Mouse (Mus musculus): ENCODE results near the gene P4ha3. TPM values are rescaled to one million over a fixed set of nuclear protein-coding genes. Genes with fewer than 3 reads are reported as not detected.

Gene P4ha3
- total RNA-seq, 2 experiments from 2014 or later, result 0.20 TPM; not detected in 1

DNA sequence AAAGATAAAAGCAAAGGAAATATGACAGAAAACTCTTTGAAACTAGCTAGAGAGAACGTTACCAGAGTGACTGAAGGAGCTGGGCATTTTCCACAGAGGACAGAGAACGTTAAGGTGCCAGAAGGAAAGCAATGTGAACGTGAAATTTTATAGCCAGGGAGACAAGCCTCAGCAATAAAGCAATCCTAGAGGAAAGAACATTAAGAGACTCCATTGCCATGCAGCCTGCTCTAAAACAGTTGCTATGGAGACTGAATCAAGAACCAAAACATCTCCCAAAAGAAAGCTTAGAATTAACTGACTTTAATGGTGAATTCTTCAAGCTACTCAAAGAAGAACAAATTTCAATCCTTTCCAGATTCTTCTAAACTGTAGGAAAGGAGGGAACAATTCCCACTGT, 2.0 kb upstream of the P4ha3 start:
- intact Hi-C loops (cut with DNase I), result no loop called here
- H3K27ac ChIP-seq, result no peak overlapping the region
- H3K4me3 ChIP-seq, result no peak overlapping the region

DNA sequence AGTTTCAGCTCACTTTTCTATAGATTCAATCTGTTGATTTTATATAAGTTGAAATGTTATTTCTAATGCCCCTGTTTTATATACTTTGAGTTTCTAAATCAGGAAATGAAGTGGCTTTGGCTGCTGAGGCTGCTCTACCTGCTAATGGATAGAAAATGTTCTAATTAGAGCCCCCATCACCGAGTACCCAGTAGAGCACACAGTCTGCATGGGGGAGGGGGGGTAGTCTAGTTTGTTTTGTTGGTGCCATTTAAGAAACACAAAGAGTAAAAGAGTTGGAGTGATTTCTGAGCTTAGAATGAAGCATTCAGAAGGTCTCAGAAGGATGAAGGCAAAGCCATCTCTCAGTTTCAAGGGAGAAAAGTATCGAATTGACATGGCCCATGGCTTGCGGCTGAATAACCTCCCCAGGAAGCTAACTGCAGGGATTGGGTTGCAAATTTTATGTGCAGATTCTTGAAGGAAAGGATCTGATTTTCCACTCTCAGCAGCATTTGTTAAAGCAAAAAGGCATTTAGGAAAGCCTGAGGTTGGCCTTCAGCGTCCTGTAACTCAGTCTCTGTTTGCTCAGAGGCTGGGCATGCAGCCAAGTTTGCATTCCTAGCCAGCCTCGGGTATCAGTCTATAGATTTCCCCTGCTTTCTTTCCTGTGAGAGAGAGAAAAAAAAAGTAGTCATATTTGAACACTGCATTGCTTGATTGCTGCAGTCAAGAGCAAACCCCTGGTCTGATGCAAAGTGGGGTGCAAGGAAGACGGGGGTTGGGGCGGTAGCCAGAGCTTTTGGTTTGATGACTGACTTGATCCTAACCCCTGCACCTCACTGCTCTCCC, 2.6 kb downstream of the P4ha3 start:
- H3K4me3 ChIP-seq, result peak overlapping the region; percentile 56
- intact Hi-C loops (cut with DNase I), result no loop called here
- TF ChIP-seq CTCF (IDR thresholded peaks at IDR 0.05), result no peak
- no peak overlapping the region for H3K27ac ChIP-seq
- DNase-seq, result peak; percentile 58

More for the DNA sequence above, 2.0 kb upstream of the P4ha3 start:
- no peak for DNase-seq
- no peak for TF ChIP-seq CTCF (IDR thresholded peaks at IDR 0.05)

DNA sequence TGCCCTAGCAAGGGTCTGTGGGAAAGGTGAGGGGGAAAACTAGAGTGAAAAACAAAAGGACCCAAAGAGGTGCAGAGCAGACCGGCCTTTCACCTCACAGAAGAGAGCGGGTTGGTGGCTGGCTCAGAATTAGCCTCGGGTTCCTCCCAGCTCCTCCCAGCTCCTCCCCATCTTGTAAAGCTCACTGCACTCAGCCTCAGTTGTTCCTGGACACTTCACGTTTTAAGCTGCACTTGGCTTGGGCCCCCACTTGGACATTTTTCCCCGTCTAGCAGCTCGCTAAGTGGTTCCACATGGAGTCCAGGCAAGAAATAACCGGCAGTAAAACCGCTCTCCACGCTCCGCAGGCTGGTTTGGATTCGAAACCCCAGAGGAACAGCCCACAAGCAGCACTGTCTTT, 3.3 kb downstream of the P4ha3 start:
- intact Hi-C loops (cut with DNase I), result no loop called here
- DNase-seq, result peak; percentile 60
- TF ChIP-seq CTCF (IDR thresholded peaks at IDR 0.05), result no peak
- Histone ChIP-seq H3K27ac (no peak overlapping the region), H3K4me3 (peak overlapping the region; percentile 56)

DNA sequence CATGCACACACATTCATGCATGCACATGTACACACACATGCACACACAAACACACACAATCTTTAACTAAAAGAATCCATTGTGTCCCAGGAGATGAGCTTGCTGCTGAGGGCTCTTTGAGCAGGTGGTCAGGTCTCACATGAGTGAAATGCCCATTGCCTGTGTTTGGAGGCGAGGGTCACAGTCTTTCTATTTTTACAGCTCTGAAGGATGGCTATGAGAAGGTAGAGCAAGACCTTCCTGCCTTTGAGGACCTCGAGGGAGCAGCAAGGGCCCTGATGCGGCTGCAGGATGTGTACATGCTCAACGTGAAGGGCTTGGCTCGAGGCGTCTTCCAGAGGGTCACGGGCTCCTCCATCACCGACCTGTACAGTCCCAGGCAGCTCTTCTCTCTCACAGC, 8.2 kb downstream of the P4ha3 start:
- TF ChIP-seq CTCF (IDR thresholded peaks at IDR 0.05), result no peak
- no peak for DNase-seq
- Histone ChIP-seq H3K27ac (no peak overlapping the region), H3K4me3 (no peak overlapping the region)
- intact Hi-C loops (cut with DNase I), result no loop called here

DNA sequence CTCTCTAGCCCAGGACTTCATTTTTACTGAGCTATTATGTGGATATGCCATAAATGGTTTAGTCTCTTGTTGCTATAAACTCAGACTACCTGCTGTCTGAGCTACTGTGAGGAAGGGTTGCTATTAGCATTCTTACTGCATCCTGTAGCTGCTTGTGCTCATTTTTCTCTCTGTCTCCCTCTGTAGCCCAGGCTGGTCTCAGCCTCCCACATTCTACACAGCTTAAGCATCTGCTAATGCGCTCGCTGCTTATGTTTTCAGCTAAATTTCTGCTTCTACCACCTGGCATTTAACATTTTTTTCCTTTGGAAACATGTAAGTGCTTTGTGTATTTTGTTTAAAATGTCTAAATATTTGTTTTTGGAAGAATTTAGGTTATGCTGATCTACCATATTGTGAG, 10.4 kb downstream of the P4ha3 start:
- intact Hi-C loops (cut with DNase I), result no loop called here
- no peak overlapping the region for H3K4me3 ChIP-seq
- no peak for TF ChIP-seq CTCF (IDR thresholded peaks at IDR 0.05)
- H3K27ac ChIP-seq, result no peak overlapping the region
- no peak for DNase-seq

DNA sequence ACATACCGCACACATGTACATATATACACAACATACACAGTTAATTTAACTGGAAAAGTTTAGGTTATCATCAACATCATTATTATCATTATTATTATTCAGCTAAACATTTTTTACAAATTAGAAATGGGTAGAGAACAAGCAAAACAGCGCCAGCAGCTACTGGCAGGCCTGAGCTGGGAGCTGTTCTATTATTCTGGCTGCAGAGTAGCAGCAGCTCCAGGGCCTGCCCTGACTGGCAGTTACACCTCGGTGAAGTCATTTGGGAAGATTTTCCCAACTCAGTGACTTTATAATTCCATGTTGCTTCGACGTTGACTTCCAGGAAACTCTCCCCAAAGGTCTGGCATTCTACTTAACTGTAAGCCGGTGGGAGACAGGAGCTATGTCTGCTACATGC, 11.4 kb downstream of the P4ha3 start:
- Histone ChIP-seq H3K27ac (no peak overlapping the region), H3K4me3 (no peak overlapping the region)
- DNase-seq, result no peak
- no peak for TF ChIP-seq CTCF (IDR thresholded peaks at IDR 0.05)
- intact Hi-C loops (cut with DNase I), result no loop called here

DNA sequence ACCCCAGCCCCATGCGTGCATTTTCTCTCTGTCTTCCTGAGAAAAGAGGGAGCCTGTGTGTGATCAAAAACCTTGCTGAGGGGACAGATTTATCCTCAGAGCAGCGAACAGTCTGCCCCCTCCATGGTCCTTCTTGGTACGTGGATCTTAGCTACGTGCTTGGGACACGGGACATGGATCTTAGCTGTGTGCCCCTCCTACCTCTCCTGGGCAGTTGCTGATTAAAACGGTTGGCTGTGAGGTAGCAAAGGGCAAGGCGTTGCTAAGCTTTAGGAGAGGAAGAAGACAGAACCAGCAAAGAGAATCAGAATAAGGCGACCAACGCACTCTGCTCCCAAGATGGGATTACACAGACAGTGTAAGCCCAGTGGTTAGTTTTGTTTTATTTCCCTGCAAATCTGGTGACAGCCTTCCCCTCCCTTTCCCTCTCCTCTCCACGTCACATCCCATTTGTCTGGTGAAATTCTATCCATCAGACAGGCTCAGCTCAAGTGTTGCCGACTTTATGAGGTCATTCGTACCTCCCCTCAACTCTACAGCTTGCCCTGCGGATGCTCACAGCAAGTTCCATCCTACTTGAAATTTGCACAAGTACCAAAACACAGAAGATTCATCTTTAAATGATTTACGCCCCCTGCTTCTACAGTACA, 13.7 kb downstream of the P4ha3 start:
- no peak for DNase-seq
- Histone ChIP-seq H3K27ac (no peak overlapping the region), H3K4me3 (no peak overlapping the region)
- intact Hi-C loops (cut with DNase I), result no loop called here
- no peak for TF ChIP-seq CTCF (IDR thresholded peaks at IDR 0.05)

DNA sequence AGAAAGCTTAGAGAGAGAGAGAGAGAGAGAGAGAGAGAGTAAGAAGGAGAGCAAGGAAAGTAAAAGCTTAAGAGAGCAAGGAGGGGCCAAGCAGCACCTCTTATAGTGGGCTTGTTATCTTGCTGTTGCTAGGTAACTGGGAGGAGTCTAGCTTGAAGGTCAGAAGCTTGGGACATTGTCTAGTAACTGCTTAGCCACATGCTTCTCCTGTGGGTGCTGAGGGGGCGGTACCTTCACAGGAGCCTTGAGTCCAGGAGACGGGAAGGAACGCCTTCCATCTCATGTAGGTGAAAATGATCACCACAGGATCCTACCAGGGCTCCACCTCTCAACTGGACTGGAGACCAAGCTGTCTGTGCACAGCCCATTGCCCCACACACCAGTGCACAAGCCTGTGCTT, 16.1 kb downstream of the P4ha3 start:
- intact Hi-C loops (cut with DNase I), result no loop called here
- no peak overlapping the region for H3K4me3 ChIP-seq
- H3K27ac ChIP-seq, result no peak overlapping the region
- TF ChIP-seq CTCF (IDR thresholded peaks at IDR 0.05), result no peak
- DNase-seq, result no peak

DNA sequence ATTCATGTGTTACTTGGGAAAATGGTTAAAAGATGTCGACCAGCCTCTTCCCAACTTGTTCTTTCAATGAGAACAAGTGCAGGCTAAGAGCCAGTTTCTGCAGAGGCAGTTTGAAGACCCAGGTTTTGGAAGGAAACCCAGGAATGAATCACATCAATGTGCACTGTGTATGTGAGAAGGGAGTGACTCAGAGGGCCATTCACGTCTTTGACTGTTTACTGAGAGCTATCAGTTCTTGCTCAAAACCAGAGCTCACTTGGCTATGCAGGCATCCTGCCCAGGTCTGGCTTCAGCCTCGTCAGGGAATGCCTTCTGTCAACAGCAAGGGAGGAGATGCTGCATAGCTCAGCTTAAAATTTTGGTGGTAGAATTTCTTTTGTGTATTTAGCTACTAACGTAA, 17.0 kb downstream of the P4ha3 start:
- no peak for TF ChIP-seq CTCF (IDR thresholded peaks at IDR 0.05)
- H3K27ac ChIP-seq, result 0 out of 2 replicates have a peak overlapping the region, but pooled peaks have one; percentile 20
- intact Hi-C loops (cut with DNase I), result no loop called here
- no peak overlapping the region for H3K4me3 ChIP-seq
- peak; percentile 62 for DNase-seq

DNA sequence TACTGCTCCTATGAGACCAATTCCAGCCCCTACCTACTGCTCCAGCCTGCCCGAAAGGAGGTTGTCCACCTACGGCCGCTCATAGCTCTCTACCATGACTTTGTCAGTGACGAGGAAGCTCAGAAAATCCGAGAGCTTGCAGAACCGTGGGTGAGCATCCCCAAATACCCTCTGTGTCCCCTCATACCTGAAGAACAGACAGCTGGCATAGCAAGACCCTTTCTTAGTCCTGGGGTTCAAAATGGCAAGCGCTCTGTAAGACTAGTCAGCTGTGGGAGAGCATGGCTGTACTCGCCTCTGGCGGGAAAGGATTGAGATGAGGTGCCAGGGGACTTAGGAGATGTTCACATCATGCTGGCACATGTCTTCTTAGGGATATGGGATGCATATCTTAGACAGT, 20.6 kb downstream of the P4ha3 start:
- intact Hi-C loops (cut with DNase I), result no loop called here
- TF ChIP-seq CTCF (IDR thresholded peaks at IDR 0.05), result no peak
- Histone ChIP-seq H3K27ac (no peak overlapping the region), H3K4me3 (no peak overlapping the region)
- DNase-seq, result no peak

DNA sequence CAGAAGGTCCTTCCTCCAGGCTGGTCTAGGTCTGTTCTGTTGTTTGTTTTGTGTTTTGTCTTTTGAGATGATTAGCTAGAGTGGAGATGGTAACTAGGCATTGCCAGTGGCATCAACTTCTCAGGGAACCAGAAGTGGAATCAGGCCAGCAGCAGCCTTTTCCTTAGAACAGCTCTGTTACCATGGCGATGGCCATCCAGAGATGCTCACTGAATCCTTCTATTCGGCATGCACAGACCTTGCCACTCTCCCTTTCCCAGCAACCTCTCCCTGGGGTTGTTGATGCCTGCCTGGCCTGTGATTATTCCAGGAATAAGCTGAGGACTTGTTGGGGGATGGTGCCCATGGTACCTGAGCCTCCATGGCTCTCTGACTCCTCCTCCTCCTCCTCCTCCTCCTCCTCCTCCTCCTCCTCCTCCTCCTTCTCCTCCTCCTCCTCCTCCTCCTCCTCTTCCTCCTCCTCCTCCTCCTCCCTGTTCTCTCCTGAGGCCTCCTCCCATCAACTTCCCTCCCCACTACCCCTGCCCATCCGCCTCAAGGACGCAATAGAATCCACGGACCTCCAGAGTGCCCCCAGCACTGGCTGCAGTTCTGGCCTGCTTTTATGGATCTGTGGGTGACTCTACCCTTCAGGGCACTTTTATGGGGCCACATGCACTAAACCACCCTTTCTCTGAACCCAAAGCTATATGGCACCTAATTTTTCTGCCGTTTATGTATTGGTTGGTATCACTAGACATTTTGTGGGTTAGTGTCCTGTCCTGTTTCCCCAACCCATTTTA, 22.7 kb downstream of the P4ha3 start:
- DNase-seq, result no peak
- H3K27ac ChIP-seq, result no peak overlapping the region
- H3K4me3 ChIP-seq, result no peak overlapping the region
- intact Hi-C loops (cut with DNase I), result no loop called here
- no peak for TF ChIP-seq CTCF (IDR thresholded peaks at IDR 0.05)

DNA sequence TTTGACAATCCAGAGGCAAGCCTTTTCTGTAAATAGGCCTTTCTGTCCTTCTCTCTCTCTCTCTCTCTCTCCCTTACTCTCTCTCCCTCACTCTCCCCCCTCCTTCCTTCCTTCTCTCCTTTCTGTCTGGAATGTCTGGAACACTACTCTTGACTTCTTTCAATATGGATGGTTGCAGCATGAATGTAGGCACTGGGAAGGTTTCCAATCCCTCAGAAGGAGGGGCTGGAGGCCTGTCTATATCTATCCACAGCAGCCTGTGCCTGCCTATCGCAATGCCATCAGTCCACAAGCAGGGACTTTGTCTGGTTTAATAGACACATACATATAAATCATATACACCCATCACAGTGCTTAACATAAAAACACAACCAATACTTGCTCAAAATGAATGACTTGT, 23.9 kb downstream of the P4ha3 start:
- TF ChIP-seq CTCF (IDR thresholded peaks at IDR 0.05), result no peak
- no peak for DNase-seq
- H3K4me3 ChIP-seq, result no peak overlapping the region
- intact Hi-C loops (cut with DNase I), result no loop called here
- H3K27ac ChIP-seq, result no peak overlapping the region

DNA sequence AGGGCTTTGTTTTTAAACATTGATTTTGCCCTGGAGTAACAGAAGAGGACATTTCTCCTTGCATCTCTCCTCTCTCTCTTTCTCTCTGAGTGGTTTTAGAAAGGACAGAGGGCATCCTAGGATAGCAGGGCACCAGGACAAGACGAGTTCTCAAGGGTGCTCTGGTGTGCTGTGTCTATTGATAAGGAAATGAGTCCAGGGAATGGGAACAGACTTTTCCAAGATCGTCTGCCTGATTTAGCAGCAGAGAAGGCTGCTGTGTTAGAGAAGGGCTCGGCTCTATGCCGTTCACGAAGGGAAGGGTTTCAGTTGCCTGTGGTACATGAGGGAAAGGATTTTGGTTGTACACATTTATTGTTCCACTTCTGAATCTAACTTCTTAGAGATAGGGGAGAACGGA, 24.4 kb downstream of the P4ha3 start:
- intact Hi-C loops (cut with DNase I), result no loop called here
- Histone ChIP-seq H3K27ac (no peak overlapping the region), H3K4me3 (no peak overlapping the region)
- DNase-seq, result no peak
- no peak for TF ChIP-seq CTCF (IDR thresholded peaks at IDR 0.05)
